Mouse (Mus musculus) midbrain, embryonic 15.5 days (tissue): Measurements from ENCODE around the gene Anapc10. TPM values are rescaled to one million over a fixed set of nuclear protein-coding genes. Genes with fewer than 3 reads are reported as not detected.
A peak's percentile ranks its signal among the peaks of the same experiment; 100 is the strongest.
"Not testable (repeated sequence)": the region's sequence is repeated elsewhere in the genome, so short reads cannot be mapped to it uniquely, and the experiment has no call there.

Experiments
- ATAC-seq: fragments of 200-750 bp; cut with Nextera tagmentation; replicated peaks from 2 replicates; pipeline ENCODE4 v1.8.0; 2017; ENCODE audit warnings: moderate TSS enrichment
- H3K27ac ChIP-seq: fragments of 300-500 bp; sonication (generic); 2 replicates; pipeline ENCODE4 v1.5.1; 2015; ENCODE audit warnings: mild to moderate bottlenecking, inconsistent platforms
- H3K27me3 ChIP-seq: fragments of 300-500 bp; sonication (generic); replicated peaks from 2 replicates; pipeline ENCODE4 v1.6.1; 2015; ENCODE audit warnings: inconsistent platforms
- H3K36me3 ChIP-seq: fragments of 300-500 bp; sonication (generic); replicated peaks from 2 replicates; pipeline ENCODE4 v1.6.1; 2015; ENCODE audit warnings: inconsistent platforms
- H3K4me1 ChIP-seq: fragments of 300-500 bp; sonication (generic); 2 replicates; pipeline ENCODE4 v1.6.1; 2015; ENCODE audit warnings: inconsistent platforms
- H3K4me2 ChIP-seq: fragments of 300-500 bp; sonication (generic); 2 replicates; pipeline ENCODE4 v1.6.1; 2015; ENCODE audit warnings: inconsistent platforms, mild to moderate bottlenecking, moderate library complexity
- H3K4me3 ChIP-seq: fragments of 300-500 bp; sonication (generic); 2 replicates; pipeline ENCODE4 v1.5.1; 2015; ENCODE audit warnings: mild to moderate bottlenecking, inconsistent platforms
- H3K9ac ChIP-seq: fragments of 300-500 bp; sonication (generic); 2 replicates; pipeline ENCODE4 v1.6.1; 2015; ENCODE audit warnings: mild to moderate bottlenecking, inconsistent platforms
- H3K9me3 ChIP-seq: fragments of 300-500 bp; sonication (generic); 2 replicates; pipeline ENCODE4 v1.6.1; 2016; ENCODE audit warnings: inconsistent platforms
- WGBS: fragments of 180-500 bp; shearing (Covaris S2); methylation state at CpG from one replicate; pipeline ENCODE4 v1.1.7; 2015; ENCODE audit warnings: mixed read lengths; 5-methylcytosine and 5-hydroxymethylcytosine counted together
- polyA plus RNA-seq: library from polyadenylated mRNA; unstranded; fragments of >200 nt; fragmentation: Nextera tagmentation; extraction: Ambion mirVana; gene quantifications from 2 replicates; pipeline ENCODE4 v1.2.1, GENCODE M21; 2015

Gene Anapc10
- polyA plus RNA-seq, 1 experiment from 2014 or later: 32.1 TPM

GRCm38 (mm10) chr8:79724589-79724988 is 13.0 kb downstream of the Anapc10 start:
- Histone ChIP-seq H3K36me3 (peaks cover 9% of the 10 kb centered on the region; the same call in 1 of the 2 replicates), H3K9ac (no peak overlapping the region), H3K9me3 (no peaks in the 10 kb centered on the region), H3K27me3 (no peaks in the 10 kb centered on the region), H3K4me3 (no peak overlapping the region), H3K4me1 (no peaks in the 10 kb centered on the region), H3K4me2 (no peak overlapping the region), H3K27ac (no peak overlapping the region)
- no peak for ATAC-seq
- WGBS: 59% methylated on average over 3 of the region's 3 CpGs

GRCm38 (mm10) chr8:79727900-79728299 is 16.3 kb downstream of the Anapc10 start:
- Histone ChIP-seq H3K27me3 (no peaks in the 10 kb centered on the region), H3K4me3 (no peak overlapping the region), H3K27ac (no peak overlapping the region), H3K9ac (no peak overlapping the region), H3K9me3 (no peaks in the 10 kb centered on the region), H3K4me2 (no peak overlapping the region), H3K36me3 (peaks cover 8% of the 10 kb centered on the region; the same call in 1 of the 2 replicates), H3K4me1 (no peaks in the 10 kb centered on the region)
- no peak for ATAC-seq
- WGBS: 95% methylated on average over 1 of the region's 1 CpGs

DNA sequence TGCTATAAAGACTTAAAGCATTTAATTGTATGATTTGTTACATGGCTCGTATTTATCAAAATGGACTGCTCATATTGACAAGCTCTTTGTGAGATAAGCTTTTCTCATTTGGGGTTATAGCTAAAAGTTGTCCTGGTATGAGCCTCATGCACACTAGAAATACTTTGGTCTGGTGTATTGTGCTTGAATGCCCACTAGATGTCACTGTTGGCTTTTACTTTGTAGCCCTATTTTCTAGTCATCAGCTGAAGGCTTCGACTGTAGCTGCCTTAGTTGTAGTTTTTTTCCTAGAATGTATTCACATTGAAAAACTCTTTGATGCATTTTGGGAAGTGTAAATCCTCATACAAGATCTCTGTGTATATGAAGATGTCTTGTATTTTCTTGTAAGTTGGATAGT is 22.7 kb downstream of the Anapc10 start:
- H3K4me1 ChIP-seq: no peaks in the 10 kb centered on the region
- no peak overlapping the region for H3K9ac ChIP-seq
- H3K4me2 ChIP-seq: no peak overlapping the region
- H3K4me3 ChIP-seq: no peak overlapping the region
- H3K9me3 ChIP-seq: no peaks in the 10 kb centered on the region
- H3K36me3 ChIP-seq: peaks cover 6% of the 10 kb centered on the region; the same call in 1 of the 2 replicates
- no peak overlapping the region for H3K27ac ChIP-seq
- 18% methylated on average over 2 of the region's 2 CpGs for WGBS
- peak; percentile 83 for ATAC-seq
- H3K27me3 ChIP-seq: no peaks in the 10 kb centered on the region

- Histone ChIP-seq H3K27me3 (no peaks in the 10 kb centered on the region), H3K9me3 (no peaks in the 10 kb centered on the region), H3K9ac (no peak overlapping the region), H3K4me1 (no peaks in the 10 kb centered on the region), H3K4me2 (no peak overlapping the region), H3K36me3 (0 out of 2 replicates have a peak, but pooled peaks cover 3% of the 10 kb centered on the region), H3K4me3 (no peak overlapping the region), H3K27ac (no peak overlapping the region)
- 35% methylated on average over 2 of the region's 2 CpGs for WGBS
- ATAC-seq: no peak
Observed at GRCm38 (mm10) chr8:79748171-79748570, 36.6 kb downstream of the Anapc10 start.

DNA sequence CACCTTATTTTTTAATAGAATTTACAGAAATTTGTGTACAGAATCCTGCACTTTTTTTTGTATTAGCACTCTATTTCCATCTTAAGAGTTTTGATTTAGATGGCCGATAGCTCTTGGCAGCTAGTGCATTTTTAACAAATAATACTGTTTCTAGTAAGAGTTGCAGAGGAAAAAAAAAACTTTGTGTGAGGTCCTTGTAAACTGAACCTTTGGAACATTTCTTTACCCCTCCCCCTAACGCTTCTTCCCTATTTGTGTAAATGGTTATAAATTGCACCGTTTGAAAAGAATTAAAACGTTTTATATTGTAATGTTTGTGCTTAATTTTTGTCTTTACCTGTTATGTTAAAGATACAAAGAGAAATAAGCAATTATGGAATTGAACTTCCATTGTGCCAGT is 37.0 kb downstream of the Anapc10 start:
- no peak overlapping the region for H3K27ac ChIP-seq
- no peak overlapping the region for H3K9ac ChIP-seq
- no peak overlapping the region for H3K4me3 ChIP-seq
- no peak overlapping the region for H3K4me2 ChIP-seq
- WGBS: 79% methylated on average over 4 of the region's 4 CpGs
- H3K27me3 ChIP-seq: no peaks in the 10 kb centered on the region
- no peak for ATAC-seq
- no peaks in the 10 kb centered on the region for H3K4me1 ChIP-seq
- 0 out of 2 replicates have a peak, but pooled peaks cover 3% of the 10 kb centered on the region for H3K36me3 ChIP-seq
- no peaks in the 10 kb centered on the region for H3K9me3 ChIP-seq

DNA sequence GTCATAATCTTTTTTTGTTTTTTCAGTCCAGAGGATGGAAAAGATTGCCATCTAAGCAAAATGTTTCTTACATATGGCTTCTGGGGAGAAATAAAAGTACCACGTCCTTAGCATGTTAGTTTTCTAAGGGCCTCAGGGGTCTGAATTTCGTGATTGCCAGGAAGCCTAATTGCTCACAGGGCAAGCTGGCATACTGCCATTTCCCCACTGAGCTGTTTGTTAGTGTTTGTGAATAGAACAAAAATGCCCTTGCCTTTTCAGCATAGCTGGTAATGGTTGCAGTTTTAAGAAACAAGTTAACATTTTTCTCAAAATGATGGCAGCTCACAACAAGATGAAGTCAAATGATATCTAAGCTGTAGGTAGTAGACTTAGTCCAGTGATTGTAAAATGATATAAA is 38.7 kb downstream of the Anapc10 start:
- Histone ChIP-seq H3K9me3 (no peaks in the 10 kb centered on the region), H3K27ac (no peak overlapping the region), H3K4me2 (no peak overlapping the region), H3K4me3 (no peak overlapping the region), H3K36me3 (0 out of 2 replicates have a peak, but pooled peaks cover 3% of the 10 kb centered on the region), H3K27me3 (no peaks in the 10 kb centered on the region), H3K4me1 (no peaks in the 10 kb centered on the region), H3K9ac (no peak overlapping the region)
- WGBS: 31% methylated on average over 2 of the region's 2 CpGs
- ATAC-seq: no peak

DNA sequence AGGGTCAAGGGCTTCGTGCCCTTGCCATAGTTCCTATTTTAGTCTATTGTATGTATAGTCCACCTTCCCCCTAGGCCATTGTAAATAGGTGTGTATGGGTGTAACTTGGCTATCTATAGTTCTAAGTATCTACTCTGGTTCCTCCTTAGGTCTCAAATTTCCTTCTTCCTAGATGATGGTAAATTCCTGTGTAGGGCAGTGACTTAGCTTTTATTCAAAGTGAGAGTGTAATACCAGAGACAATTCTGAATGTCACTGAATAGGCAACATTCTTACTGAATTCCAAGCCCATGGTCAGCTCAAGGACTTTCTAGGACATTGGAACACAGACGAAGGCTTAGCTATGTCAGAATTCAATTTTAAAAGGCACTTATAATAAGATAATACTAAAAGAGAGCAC is 83.3 kb downstream of the Anapc10 start:
- WGBS: 93% methylated on average over 2 of the region's 2 CpGs

GRCm38 (mm10) chr8:79796690-79797089 is 85.1 kb downstream of the Anapc10 start:
- Histone ChIP-seq H3K4me2 (no peak overlapping the region), H3K4me3 (no peak overlapping the region), H3K27me3 (no peaks in the 10 kb centered on the region), H3K9ac (no peak overlapping the region), H3K9me3 (no peaks in the 10 kb centered on the region), H3K27ac (no peak overlapping the region), H3K36me3 (no peaks in the 10 kb centered on the region), H3K4me1 (no peaks in the 10 kb centered on the region)
- ATAC-seq: peak; percentile 75
- 70% methylated on average over 7 of the region's 7 CpGs for WGBS

More for the DNA sequence above, 83.3 kb downstream of the Anapc10 start:
- H3K36me3 ChIP-seq, H3K27me3 ChIP-seq, H3K4me3 ChIP-seq, H3K4me1 ChIP-seq, H3K4me2 ChIP-seq, H3K9ac ChIP-seq, ATAC-seq, H3K27ac ChIP-seq, H3K9me3 ChIP-seq: not testable (repeated sequence)

DNA sequence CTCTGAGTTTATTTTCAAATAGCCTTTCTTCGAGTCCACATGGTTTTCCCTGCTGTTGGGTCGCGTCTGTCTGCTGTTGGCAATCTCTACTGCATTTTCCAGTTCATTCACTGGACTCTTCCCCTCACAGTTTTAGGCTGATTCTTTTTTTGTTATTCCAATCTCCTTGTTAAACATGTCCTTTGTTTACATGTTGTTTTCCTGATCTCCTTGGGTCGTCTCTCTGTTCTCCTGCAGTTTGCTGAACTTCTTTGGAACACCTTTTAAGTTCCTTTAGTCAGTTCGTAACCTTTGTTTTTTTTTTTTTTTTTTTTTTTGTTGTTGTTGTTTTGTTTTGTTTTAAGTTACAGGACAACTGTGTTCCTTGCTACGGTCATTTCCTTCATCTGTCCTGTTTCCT is 92.9 kb downstream of the Anapc10 start:
- H3K9ac ChIP-seq: no peak overlapping the region

DNA sequence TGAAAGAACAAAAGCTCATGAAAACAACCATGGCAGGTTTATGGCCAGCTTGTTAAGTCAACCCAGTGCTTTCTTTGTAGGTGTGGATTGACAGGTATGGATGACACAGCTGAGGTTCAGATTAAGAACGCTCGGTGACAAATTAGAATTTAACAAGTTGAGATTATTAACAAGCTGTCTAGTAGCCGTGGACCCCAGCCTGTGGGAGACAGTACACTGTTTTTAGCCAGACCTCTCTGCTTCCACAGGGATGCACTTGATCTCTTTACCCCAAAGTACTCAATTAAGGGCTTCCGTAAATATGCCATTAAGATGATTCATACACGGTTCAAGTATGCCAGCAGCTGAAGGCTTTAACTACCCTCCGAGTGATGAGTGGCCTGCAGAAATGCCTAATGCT is 95.4 kb downstream of the Anapc10 start:
- H3K27ac ChIP-seq: no peak overlapping the region
- H3K9me3 ChIP-seq: no peaks in the 10 kb centered on the region
- no peak for ATAC-seq
- H3K27me3 ChIP-seq: no peaks in the 10 kb centered on the region
- no peak overlapping the region for H3K4me3 ChIP-seq
- H3K4me2 ChIP-seq: no peak overlapping the region
- no peaks in the 10 kb centered on the region for H3K36me3 ChIP-seq
- no peaks in the 10 kb centered on the region for H3K4me1 ChIP-seq
- WGBS: 78% methylated on average over 6 of the region's 6 CpGs
- H3K9ac ChIP-seq: no peak overlapping the region

More for the DNA sequence above, 92.9 kb downstream of the Anapc10 start:
- Histone ChIP-seq H3K4me1 (no peaks in the 10 kb centered on the region), H3K27ac (no peak overlapping the region), H3K4me2 (no peak overlapping the region), H3K36me3 (no peaks in the 10 kb centered on the region), H3K4me3 (no peak overlapping the region), H3K9me3 (no peaks in the 10 kb centered on the region), H3K27me3 (no peaks in the 10 kb centered on the region)
- ATAC-seq: no peak
- 84% methylated on average over 6 of the region's 6 CpGs for WGBS

DNA sequence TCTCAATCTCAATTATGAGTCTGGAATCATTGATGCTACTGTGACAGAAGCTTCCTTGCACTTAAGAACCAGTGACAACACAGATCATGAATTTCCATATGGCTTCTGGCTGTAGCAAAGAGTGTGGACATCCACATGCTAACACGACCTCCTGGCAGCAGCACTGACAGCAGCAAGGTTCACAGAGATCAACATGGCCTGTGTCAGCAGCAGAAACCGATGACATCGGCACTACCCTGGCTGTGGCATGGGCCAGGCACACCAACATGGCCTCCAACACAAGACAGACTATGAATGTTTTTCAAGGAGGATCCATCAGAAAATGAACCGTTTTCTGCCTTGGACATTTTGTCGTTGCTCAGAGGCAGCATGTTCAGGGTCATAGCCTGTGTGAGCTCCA is 114.9 kb downstream of the Anapc10 start:
- no peak overlapping the region for H3K9ac ChIP-seq
- no peaks in the 10 kb centered on the region for H3K9me3 ChIP-seq
- H3K27me3 ChIP-seq: 0 out of 2 replicates have a peak, but pooled peaks cover 7% of the 10 kb centered on the region
- H3K4me1 ChIP-seq: peaks cover 5% of the 10 kb centered on the region; the same call in 1 of the 2 replicates
- H3K36me3 ChIP-seq: no peaks in the 10 kb centered on the region
- H3K4me2 ChIP-seq: no peak overlapping the region
- WGBS: 94% methylated on average over 5 of the region's 5 CpGs
- ATAC-seq: no peak
- no peak overlapping the region for H3K4me3 ChIP-seq
- H3K27ac ChIP-seq: no peak overlapping the region
